Mouse (Mus musculus) kidney, postnatal 4 days (tissue): ENCODE measurements around the gene Flywch1.

Experiments used
- DNase-seq, 2 experiments: peaks; one replicate each; pipeline ENCODE4 v3.0.0; 2021; ENCODE audit warnings: mixed read lengths in 2 of 2

Flywch1 gene

DNA sequence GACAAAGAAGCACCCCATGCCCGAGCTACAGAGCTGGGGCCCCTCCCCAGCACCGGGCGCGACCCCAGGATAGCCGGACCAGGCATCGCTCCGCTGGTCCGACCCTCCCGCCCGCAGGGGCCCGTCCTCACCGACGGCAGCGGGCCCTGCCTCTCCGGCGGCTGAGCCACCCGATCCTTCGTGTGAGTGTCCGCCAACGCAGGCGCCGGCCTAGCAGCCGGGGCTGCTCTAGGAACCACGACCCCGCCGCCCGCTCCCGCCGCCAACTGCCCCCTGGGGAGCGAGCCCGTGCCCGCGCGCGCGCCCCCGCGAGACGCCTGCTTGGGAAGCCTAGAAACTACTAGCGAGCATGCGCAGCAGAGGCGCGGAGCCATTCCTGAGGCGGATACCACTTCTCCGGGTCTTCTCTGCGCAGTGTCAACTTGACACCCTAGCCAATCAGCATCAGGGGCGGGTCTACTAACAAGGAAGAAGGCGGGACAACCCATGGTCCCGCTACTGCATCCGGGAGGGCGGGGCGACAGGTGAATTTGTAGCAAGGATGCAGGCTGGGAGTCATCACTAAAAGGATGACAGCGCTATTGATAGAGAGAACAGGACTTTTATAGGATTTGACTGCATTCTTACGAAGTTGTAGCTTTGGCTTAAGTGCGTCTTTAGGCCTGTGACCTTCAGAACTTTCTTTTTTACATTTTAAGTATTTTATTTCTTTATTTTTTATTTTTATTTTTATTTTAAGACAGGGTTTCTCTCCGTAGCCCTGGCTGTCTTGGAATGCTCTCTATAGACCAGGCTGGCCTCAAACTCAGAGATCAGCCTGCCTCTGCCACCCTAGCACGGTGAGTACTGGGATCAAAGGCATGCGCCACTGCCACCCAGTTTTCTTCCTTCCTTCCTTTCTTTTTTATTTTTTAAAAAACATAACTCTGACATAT, at the start of gene Flywch1:
TSS of gene Flywch1 (minus strand) at position 319 of the 935 bp plus-strand sequence.
- peak; percentile 98 to 99 for DNase-seq

- DNase-seq: no peak
These were observed 49.3 kb upstream of the Flywch1 start for GRCm38 (mm10) chr17:23820731-23821130.

DNA sequence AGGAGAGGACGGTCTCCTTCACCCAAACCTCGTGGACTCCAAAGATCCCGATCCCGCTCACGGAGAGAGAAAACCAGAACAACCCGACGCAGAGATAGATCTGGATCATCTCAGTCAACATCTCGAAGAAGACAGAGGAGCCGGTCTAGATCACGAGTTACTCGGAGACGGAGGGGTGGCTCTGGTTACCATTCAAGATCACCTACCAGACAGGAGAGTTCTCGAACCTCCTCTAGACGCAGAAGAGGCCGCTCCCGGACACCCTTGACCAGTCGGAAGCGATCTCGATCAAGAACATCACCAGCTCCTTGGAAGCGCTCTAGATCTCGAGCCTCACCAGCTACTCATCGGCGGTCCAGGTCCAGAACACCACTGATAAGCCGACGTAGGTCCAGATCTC, 47.8 kb upstream of the Flywch1 start:
- peak in 1 of 2 experiments; percentile 18 for DNase-seq

GRCm38 (mm10) chr17:23818579-23818978, 47.2 kb upstream of the Flywch1 start:
- DNase-seq: no peak

GRCm38 (mm10) chr17:23815641-23816040, 44.2 kb upstream of the Flywch1 start:
- DNase-seq: no peak

GRCm38 (mm10) chr17:23807918-23808317, 36.5 kb upstream of the Flywch1 start:
- no peak for DNase-seq

DNA sequence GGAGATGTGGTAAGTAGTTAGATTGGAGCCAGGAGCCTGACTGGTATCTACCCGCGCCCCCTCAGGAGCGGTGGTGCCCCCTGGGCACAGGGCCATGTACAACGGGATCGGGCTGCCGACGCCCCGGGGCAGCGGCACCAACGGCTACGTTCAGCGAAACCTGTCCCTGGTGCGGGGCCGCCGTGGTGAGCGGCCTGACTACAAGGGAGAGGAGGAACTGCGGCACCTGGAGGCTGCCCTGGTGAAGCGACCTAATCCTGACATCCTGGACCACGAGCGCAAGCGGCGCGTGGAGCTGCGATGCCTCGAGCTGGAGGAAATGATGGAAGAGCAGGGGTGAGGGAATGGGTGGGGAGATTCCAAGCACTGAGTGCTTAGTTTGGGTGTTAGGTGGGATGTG, 35.5 kb upstream of the Flywch1 start:
- peak; percentile 69 to 81 for DNase-seq

DNA sequence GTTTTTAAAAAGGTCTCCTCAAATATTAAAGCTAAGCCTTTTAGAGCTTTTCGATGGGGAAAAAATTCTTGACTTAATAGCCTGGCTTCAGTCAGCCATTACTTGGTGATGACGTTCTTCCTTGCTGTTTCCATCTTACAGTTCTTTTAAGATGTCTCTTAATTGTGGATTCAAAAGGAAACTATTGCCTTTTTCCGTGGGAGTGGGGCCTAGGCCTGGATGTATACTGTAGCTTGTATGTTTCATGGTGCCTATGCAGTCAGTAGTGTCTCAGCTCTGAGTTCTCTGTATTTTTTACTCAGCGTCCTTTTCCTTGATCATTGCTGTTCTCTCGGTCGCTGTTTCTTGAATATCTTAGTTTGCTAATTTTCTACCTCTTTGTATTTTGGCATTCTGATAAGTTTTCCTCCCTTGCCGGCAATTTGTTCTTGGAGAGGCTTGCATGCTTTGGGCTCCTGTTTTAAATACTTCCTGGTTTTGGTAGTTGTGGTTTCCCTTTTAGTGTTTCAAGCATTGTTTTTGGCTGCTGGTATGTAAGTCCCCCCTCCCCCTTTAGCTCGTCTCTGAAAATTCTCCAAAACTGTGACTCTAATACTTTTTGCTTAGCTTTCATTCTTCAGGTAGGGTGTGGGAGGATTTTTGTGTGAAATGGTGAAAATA, 33.2 kb upstream of the Flywch1 start:
- DNase-seq: no peak

DNA sequence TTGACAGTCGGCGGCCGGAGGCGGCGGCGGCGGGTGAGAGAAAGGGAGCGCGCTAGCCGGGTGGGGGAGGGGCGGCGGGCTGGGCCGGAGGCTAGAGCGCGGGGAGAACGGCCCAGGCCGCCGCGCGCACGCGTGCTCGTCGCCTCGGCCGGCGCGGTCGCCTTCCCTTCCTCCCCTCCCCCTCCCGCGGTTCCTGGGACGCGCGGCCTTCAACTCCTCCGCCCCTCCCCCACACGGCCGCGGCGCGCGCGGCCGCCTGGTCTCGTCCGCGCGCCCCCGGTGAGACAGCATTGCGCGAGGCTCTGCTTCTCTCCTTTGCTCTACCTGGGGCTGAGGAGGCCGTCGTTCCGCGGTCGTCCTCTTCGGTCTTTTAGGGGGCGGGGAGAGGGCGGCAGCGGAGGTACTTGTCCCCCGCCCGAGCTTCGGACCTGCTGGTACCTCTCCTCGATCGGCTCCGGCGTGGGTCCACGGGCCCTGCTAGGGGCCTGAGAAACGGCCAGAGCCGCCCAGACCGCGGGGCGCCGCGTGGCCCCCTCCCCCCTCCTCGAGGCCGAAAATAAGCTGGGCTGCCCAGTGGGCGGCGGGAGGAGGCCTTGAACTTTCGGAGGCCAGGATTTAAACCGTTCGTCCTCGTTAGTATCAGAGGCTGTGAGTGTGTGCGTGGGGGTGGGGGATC, 32.1 kb upstream of the Flywch1 start:
- DNase-seq: peak; percentile 88 to 94

DNA sequence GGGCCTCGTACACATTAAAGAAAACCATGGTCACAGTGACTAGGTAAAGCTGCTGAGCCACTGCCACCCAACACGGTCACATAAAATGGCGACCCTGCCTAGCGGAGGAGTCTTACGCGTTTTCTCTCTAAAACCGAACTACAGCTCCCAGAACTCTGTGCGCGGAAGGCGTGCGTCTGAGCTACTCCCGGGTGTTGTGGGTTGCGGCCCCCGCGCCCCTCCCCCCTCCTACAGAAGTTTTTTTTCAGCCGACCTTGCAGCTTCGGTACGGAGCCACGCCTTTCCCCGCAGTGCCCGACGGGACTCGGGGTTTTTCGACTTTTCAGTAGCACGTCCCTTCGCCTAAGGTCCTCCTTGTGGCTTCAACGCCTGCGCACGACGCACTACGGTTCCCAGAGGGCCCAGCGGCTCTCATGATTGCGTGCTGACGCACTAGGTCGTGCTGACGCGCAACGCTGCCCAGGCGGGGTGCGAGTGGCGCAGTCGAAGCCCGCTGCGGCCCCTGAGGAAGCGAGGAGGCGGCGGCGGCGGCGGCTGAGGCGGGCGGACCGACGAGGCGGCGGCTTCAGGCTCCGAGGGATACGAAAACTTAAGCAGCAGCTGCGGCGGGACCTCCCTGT, 31.5 kb upstream of the Flywch1 start:
- DNase-seq: peak; percentile 97 to 99

- no peak for DNase-seq
These were observed 30.2 kb upstream of the Flywch1 start for GRCm38 (mm10) chr17:23801627-23802026.

- DNase-seq: no peak
These were observed 25.9 kb upstream of the Flywch1 start for GRCm38 (mm10) chr17:23797316-23797715.

- no peak for DNase-seq
These were observed 23.9 kb upstream of the Flywch1 start for GRCm38 (mm10) chr17:23795323-23795722.

DNA sequence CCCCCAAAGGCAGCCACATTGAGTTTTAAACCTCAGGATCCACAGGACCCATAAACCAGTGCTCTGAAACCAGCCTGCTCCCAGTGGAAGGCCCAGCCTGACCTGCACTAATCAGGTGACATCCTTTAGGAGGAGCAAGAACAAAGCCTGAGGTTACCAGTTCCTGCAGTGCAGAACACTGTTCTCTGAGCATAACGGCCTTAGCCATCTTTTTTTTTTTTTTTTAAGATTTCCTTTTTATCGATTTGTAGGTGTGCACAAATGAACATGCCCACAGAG, 19.6 kb upstream of the Flywch1 start:
- DNase-seq: no peak

GRCm38 (mm10) chr17:23790269-23791078, 19.1 kb upstream of the Flywch1 start, which contains the start of gene Srrm2:
TSS of gene Srrm2 (plus strand) at chr17:23790532.
- DNase-seq: peak; percentile 78 to 86

DNA sequence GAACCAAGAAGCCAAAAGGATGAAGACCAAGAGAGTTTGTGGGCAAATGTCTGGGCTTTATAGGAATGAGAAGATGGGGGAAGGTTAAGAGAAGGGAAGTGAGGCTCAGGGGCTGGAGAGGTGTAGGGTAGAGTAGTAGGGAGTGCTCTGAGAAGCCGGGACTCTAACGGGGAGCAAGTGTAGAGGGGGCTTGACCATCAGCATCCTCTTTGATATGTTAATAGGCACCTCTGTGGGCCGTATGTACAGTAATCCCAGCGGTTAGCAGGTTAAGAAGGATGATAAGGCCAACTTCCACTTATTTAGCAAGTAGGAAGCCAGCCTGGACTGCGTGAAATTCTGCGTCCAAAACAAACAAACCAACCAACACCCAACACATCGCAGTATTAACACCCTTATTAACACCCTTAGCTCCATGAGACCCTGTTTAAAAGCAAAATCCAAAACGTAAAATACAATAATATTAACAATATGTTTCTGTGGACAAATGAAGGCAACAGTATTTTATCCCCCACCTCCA, 18.4 kb upstream of the Flywch1 start:
- DNase-seq: no peak

GRCm38 (mm10) chr17:23788973-23789372, 17.6 kb upstream of the Flywch1 start:
- DNase-seq: no peak

- peak in 1 of 2 experiments; percentile 27 for DNase-seq
These were observed 15.1 kb upstream of the Flywch1 start for GRCm38 (mm10) chr17:23786510-23786931.

- DNase-seq: peak; percentile 86 to 89
These were observed 14.4 kb upstream of the Flywch1 start, which contains the start of gene Flywch2 for GRCm38 (mm10) chr17:23785561-23786471. TSS of gene Flywch2 (minus strand) at chr17:23786081.

DNA sequence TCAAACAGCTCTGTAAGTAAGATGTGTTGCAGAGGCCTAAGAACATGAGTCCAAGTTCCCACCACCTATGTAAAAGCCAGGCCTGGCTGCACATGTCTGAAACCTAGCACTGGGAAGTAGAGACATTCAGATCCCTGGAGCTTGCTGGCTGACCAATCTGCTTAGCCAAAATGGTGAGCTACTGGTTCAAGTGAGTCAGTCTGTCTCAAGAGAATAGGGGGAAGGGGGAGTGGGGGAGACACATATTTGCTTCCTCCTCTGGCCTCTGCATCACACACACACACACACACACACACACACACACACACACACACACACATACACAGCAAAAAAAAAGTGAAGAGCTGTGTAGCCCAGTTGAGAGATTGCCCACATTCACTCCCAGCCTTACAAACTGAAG, 11.9 kb upstream of the Flywch1 start:
- DNase-seq: no peak

DNA sequence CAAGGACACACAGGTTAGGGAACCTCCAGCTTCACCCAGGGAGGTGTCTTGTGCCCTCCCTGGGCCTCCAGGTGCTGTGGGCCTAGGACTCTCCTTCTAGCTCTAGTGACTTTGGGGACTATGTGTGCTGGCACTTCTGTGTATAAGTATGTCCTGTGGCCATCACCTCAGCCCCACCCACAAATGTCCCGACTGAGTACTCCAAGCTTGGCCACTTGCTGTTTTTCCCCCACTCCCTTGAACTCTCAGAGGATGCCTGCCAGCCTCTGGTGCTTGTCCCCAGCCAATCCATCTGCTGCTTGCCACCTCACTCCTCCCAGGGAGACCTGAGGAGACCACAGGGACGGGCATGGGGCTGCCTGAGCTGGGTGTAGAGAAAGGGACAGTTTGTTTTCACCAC, 7.0 kb upstream of the Flywch1 start:
- no peak for DNase-seq
